Comparison of ENCODE assay signal across 8 mouse cellular contexts in the genomic region with DNA sequence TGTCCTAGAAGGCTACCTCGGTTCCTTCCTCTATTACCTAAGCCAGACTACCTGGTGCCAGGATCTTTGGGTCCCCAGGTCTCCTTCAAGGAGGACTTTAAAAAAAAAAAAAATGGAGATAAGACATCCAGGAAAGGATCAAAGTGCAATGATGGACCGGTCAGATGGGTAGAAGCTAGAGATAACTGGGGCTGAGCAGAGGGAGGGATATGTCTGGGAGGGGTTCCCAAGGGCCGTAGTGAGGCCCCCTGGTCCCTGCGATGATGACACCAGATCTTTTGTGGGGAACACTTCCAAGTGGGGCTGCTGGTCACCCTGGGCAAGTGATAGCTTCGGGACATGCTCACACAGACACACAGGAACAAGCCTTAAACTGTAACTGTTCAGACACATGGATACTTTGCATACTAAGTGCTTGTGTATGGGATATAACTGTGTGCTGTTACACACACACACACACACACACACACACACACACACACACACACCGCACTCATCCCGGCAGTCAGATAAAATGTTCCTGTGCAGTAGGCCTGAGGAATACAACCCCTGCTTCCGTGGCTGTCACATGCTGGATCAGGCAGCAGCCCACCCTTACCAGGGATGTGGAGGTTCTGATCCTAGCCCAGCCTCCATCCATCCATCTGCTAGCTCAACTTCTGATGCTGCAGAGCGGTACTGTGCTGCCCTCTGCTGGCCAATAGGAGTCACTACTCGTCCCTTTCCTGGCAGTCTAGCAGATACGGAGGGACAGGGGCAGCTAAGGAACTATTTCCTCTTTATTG.
DNase-seq lines count a peak whose midpoint lies in the region; ATAC-seq and TF ChIP-seq lines count a peak whose summit lies in the region.

No protein-coding gene starts in this region.

- peak; percentile 92 for TF ChIP-seq CTCF in CH12.LX (conservative IDR thresholded peaks at IDR 0.05 in 1 of 2, IDR thresholded peaks at IDR 0.05 in 1 of 2; ENCODE audit: low read depth in 2 of 2, low read length in 2 of 2)
- peak; percentile 99 for TF ChIP-seq CTCF in heart, postnatal 0 days (IDR thresholded peaks at IDR 0.05; ENCODE audit: low read depth)
- peak; percentile 96 for TF ChIP-seq CTCF in lung, adult 2 months (IDR thresholded peaks at IDR 0.05; ENCODE audit: insufficient read depth, low read length)

- 56% methylated on average over 11 of the region's 11 CpGs for WGBS in embryonic facial prominence, embryonic 14.5 days
- WGBS in heart, postnatal 0 days = 44% methylated on average over 11 of the region's 11 CpGs
- WGBS in lung, adult 2 months = 48% methylated on average over 11 of the region's 11 CpGs

- H3K36me3 ChIP-seq in CH12.LX (replicated peaks in 1 of 2; ENCODE audit: control insufficient read depth in 1 of 2, insufficient read depth in 1 of 2, low read length in 1 of 2) = peaks cover 4 to 25% of the 10 kb centered on the region in 2 experiments
- no peaks in the 10 kb centered on the region for H3K36me3 ChIP-seq in embryonic facial prominence, embryonic 14.5 days (ENCODE audit: control insufficient read depth, insufficient read depth, low read length)
- H3K36me3 ChIP-seq in heart, postnatal 0 days (replicated peaks; ENCODE audit: control insufficient read depth, insufficient read depth, low read length) = 0 out of 2 replicates have a peak, but pooled peaks cover 3% of the 10 kb centered on the region

- DNase-seq in CH12.LX (ENCODE audit: extremely low read depth) = peak; percentile 84
- peak; percentile 51 to 73 for DNase-seq in adrenal gland, postnatal 36 days
- peak; percentile 86 for DNase-seq in embryonic facial prominence, embryonic 14.5 days (ENCODE audit: low spot score)
- DNase-seq in heart, postnatal 0 days (ENCODE audit: low spot score) = peak; percentile 75
- DNase-seq in kidney, postnatal 4 days = peak; percentile 74 to 75
- DNase-seq in lung, adult 2 months = peak; percentile 42
- DNase-seq in thymus, postnatal 14 days = peak; percentile 63

- TF ChIP-seq RAD21 in CH12.LX (IDR thresholded peaks at IDR 0.05; ENCODE audit: low read depth, low read length) = peak; percentile 89

- H3K4me3 ChIP-seq in CH12.LX (replicated peaks in 1 of 3; ENCODE audit: low read depth in 2 of 3, low read length in 2 of 3, poor library complexity in 1 of 3) = no peak overlapping the region
- no peak overlapping the region for H3K4me3 ChIP-seq in embryonic facial prominence, embryonic 14.5 days (ENCODE audit: low read depth, low read length)
- no peak overlapping the region for H3K4me3 ChIP-seq in heart, postnatal 0 days (ENCODE audit: low read depth, low read length)
- no peak overlapping the region for H3K4me3 ChIP-seq in lung, adult 2 months (replicated peaks; ENCODE audit: extremely low read depth, low read depth, low read length)

- H3K27me3 ChIP-seq in CH12.LX (replicated peaks) = no peaks in the 10 kb centered on the region
- no peaks in the 10 kb centered on the region for H3K27me3 ChIP-seq in embryonic facial prominence, embryonic 14.5 days (replicated peaks; ENCODE audit: control insufficient read depth, insufficient read depth, low read length)
- H3K27me3 ChIP-seq in heart, postnatal 0 days (ENCODE audit: control insufficient read depth, insufficient read depth, low read length) = no peaks in the 10 kb centered on the region

- no peak for TF ChIP-seq POLR2A in CH12.LX (IDR thresholded peaks at IDR 0.05; ENCODE audit: low read depth, low read length)
- TF ChIP-seq POLR2A in lung, adult 2 months (IDR thresholded peaks at IDR 0.05; ENCODE audit: borderline replicate concordance, extremely low read depth, low read depth, low read length) = no peak

- peak; percentile 47; the same call in 1 of the 2 replicates for ATAC-seq in embryonic facial prominence, embryonic 14.5 days (ENCODE audit: low read depth)
- ATAC-seq in heart, postnatal 0 days (ENCODE audit: insufficient read depth, low read depth) = peak; percentile 27; the same call in 1 of the 2 replicates
- ATAC-seq in neutrophil, adult 5-6 weeks (ENCODE audit: extremely low read depth, insufficient number of reproducible peaks, low FRiP score, poor library complexity, severe bottlenecking) = peak; percentile 37; the same call in 1 of the 2 replicates

- no peaks in the 10 kb centered on the region for H3K9me3 ChIP-seq in CH12.LX (replicated peaks; ENCODE audit: low read length)
- no peaks in the 10 kb centered on the region for H3K9me3 ChIP-seq in embryonic facial prominence, embryonic 14.5 days (ENCODE audit: control insufficient read depth, low read length)
- no peaks in the 10 kb centered on the region for H3K9me3 ChIP-seq in heart, postnatal 0 days (replicated peaks; ENCODE audit: control insufficient read depth, low read length)

- no peaks in the 10 kb centered on the region for H3K79me2 ChIP-seq in CH12.LX (replicated peaks; ENCODE audit: control insufficient read depth, extremely low read depth, insufficient read depth, poor library complexity, severe bottlenecking)

- H3K27ac ChIP-seq in CH12.LX (ENCODE audit: insufficient read depth, low read depth) = no peak overlapping the region
- no peak overlapping the region for H3K27ac ChIP-seq in embryonic facial prominence, embryonic 14.5 days (replicated peaks; ENCODE audit: low read depth, low read length)
- no peak overlapping the region for H3K27ac ChIP-seq in heart, postnatal 0 days (ENCODE audit: low read depth)

- no peak for TF ChIP-seq EP300 in CH12.LX (IDR thresholded peaks at IDR 0.05; ENCODE audit: low read length)
- TF ChIP-seq EP300 in heart, postnatal 0 days (IDR thresholded peaks at IDR 0.05; ENCODE audit: low read depth) = no peak

- peaks cover 0 to 8% of the 10 kb centered on the region in 2 experiments; a peak in 1 of 4 replicates for H3K4me1 ChIP-seq in CH12.LX (ENCODE audit: control insufficient read depth in 1 of 2, insufficient read depth in 2 of 2)
- H3K4me1 ChIP-seq in embryonic facial prominence, embryonic 14.5 days (ENCODE audit: control insufficient read depth, insufficient read depth, low read length) = no peaks in the 10 kb centered on the region
- H3K4me1 ChIP-seq in heart, postnatal 0 days (ENCODE audit: control insufficient read depth, insufficient read depth) = no peaks in the 10 kb centered on the region
- no peaks in the 10 kb centered on the region for H3K4me1 ChIP-seq in lung, adult 2 months (ENCODE audit: control insufficient read depth, insufficient read depth, low read length)

- no peak overlapping the region for H3K9ac ChIP-seq in CH12.LX (ENCODE audit: insufficient read depth, low read depth)
- no peak overlapping the region for H3K9ac ChIP-seq in embryonic facial prominence, embryonic 14.5 days (ENCODE audit: low read depth, low read length)
- no peak overlapping the region for H3K9ac ChIP-seq in heart, postnatal 0 days (replicated peaks; ENCODE audit: low read depth, low read length)

- in situ Hi-C loops in CH12.LX (cut with MboI; ENCODE audit: low pct_ligation_motif_present, low pct_unique_long_range_greater_than_20kb, low sequenced_read_pairs) = loop anchor here (5.0 to 25.0 kb wide), 3 partner anchors 96 to 311 kb away; partner anchors contain the start of gene Fam83d

- H3K4me2 ChIP-seq in CH12.LX (ENCODE audit: insufficient read depth, low read depth, poor library complexity, severe bottlenecking) = no peak overlapping the region
- no peak overlapping the region for H3K4me2 ChIP-seq in embryonic facial prominence, embryonic 14.5 days (ENCODE audit: low read depth, low read length)
- H3K4me2 ChIP-seq in heart, postnatal 0 days (ENCODE audit: low read depth, low read length) = no peak overlapping the region

- dilution Hi-C loops in CH12.LX (cut with MboI; ENCODE audit: extremely low pct_ligation_motif_present, extremely low pct_unique_long_range_greater_than_20kb, low sequenced_read_pairs) = no loop called here

TF ChIP-seq in CH12.LX, 34 proteins besides CTCF, POLR2A, EP300 and RAD21:
- TF ChIP-seq ZKSCAN1 (IDR thresholded peaks at IDR 0.05; ENCODE audit: borderline replicate concordance, low read depth, low read length) (no peak), SMC3 (IDR thresholded peaks at IDR 0.05; ENCODE audit: low read depth, low read length) (peak; percentile 72), NELFE (IDR thresholded peaks at IDR 0.05; ENCODE audit: low read depth, low read length) (no peak)
